Mouse (Mus musculus) c-Kit-positive CD71-positive TER-119-negative erythroid progenitor cells, embryonic 14.5 days (primary cell): ENCODE data around the gene Ctr9.

ENCODE experiments used
- DNase-seq: peaks from one replicate; pipeline ENCODE4 v3.0.0-alpha.2; 2013; ENCODE audit warnings: low read depth

Gene Ctr9

GRCm38 (mm10) chr7:111098196-111098595 is 69.4 kb downstream of the Ctr9 start:
- no peak for DNase-seq
